ENCODE assay signal across 20 mouse cellular contexts in genomic region chr13:36707088-36707690, GRCm38 (mm10). TPM values are rescaled to one million over a fixed set of nuclear protein-coding genes. Genes with fewer than 3 reads are reported as not detected.
"Had no signal": no experiment of that assay in that cellular context is flagged by ENCODE, and none has a peak within 500 bp of the region (broad histone marks: within the 10 kb centered on the region; RNA-seq: fewer than 3 reads in every experiment).

No protein-coding gene starts in this region.

- H3K9ac ChIP-seq: kidney, embryonic 15.5 days; liver, embryonic 13.5 days; neural tube, embryonic 13.5 days had no signal

- DNase-seq: kidney, adult 11 months; kidney, adult 8-10 months; kidney, postnatal 10 days; kidney, postnatal 36 days; layer of hippocampus, postnatal 36 days; liver, embryonic 13.5 days; lung, adult 2 months; lung, postnatal 14 days; lung, postnatal 4 days; right cerebral cortex, adult 18-20 months; thymus, adult 18-20 months; thymus, postnatal 36 days had no signal

- H3K4me1 ChIP-seq: kidney, embryonic 15.5 days; liver, embryonic 13.5 days; neural tube, embryonic 13.5 days had no signal

- H3K9me3 ChIP-seq: kidney, embryonic 15.5 days; liver, embryonic 13.5 days; neural tube, embryonic 13.5 days had no signal

- H3K27me3 ChIP-seq: kidney, embryonic 15.5 days; liver, embryonic 13.5 days; neural tube, embryonic 13.5 days had no signal

- H3K36me3 ChIP-seq: kidney, embryonic 15.5 days; liver, embryonic 13.5 days; neural tube, embryonic 13.5 days had no signal

- H3K4me3 ChIP-seq: kidney, embryonic 15.5 days; left cerebral cortex, adult 2 months; liver, embryonic 13.5 days; myocyte; neural tube, embryonic 13.5 days had no signal

- H3K4me2 ChIP-seq: kidney, embryonic 15.5 days; liver, embryonic 13.5 days; neural tube, embryonic 13.5 days had no signal

- H3K27ac ChIP-seq: kidney, embryonic 15.5 days; left cerebral cortex, adult 2 months; liver, embryonic 13.5 days; neural tube, embryonic 13.5 days had no signal

RNA-seq across cellular contexts. Expression of gene Nrn1, which starts 27.7 kb away (rescaled TPM):
- total RNA-seq: megakaryocyte progenitor cell, adult 5-6 weeks; megakaryocyte-erythroid progenitor cell, adult 5-6 weeks; monocyte, adult 5-6 weeks; neutrophil, adult 5-6 weeks had no signal
